Mouse (Mus musculus) G1E (cell line): ENCODE results near the gene Taf1c.

Experiments used
- CTCF ChIP-seq: IDR thresholded peaks from 2 replicates; pipeline ENCODE4 v1.5.1; 2012; ENCODE audit warnings: low read depth, low read length, inconsistent platforms, mixed read lengths
- GATA1 ChIP-seq: IDR thresholded peaks from 2 replicates; pipeline ENCODE4 v1.6.1; 2012; ENCODE audit warnings: borderline replicate concordance, low read length, inconsistent platforms, mixed read lengths
- POLR2AphosphoS5 ChIP-seq: IDR thresholded peaks from 2 replicates; pipeline ENCODE4 v1.6.1; 2012; ENCODE audit warnings: low read depth, low read length, inconsistent platforms; ENCODE audit not compliant: insufficient replicate concordance

GRCm38 (mm10) chr8:119572411-119572810 is 32.6 kb downstream of the Taf1c start:
- no peak for TF ChIP-seq CTCF
- TF ChIP-seq GATA1 = no peak
- TF ChIP-seq POLR2AphosphoS5 = no peak
